Mouse (Mus musculus) megakaryocyte progenitor cell, adult 5-6 weeks (primary cell): ENCODE data around the gene Slit3. TPM values are rescaled to one million over a fixed set of nuclear protein-coding genes. Genes with fewer than 3 reads are reported as not detected.

Source experiments
- ATAC-seq: replicated peaks from 2 replicates; pipeline ENCODE4 v1.8.0; 2016; ENCODE audit warnings: mild to moderate bottlenecking, moderate TSS enrichment, inconsistent platforms; ENCODE audit not compliant: poor library complexity
- total RNA-seq, 2 experiments: library from RNA; stranded (forward) in 1 of 2; stranded (reverse) in 1 of 2; fragments of 157-497, 149-512 nt in 1 of 2; fragments of 200-1000 nt in 1 of 2; gene quantifications; 2 replicates each; pipeline versions ENCODE4 v1.2.3 to v1.2.4; 2015 to 2017

Slit3 gene
- total RNA-seq, 2 experiments from 2014 or later, result not detected

- no peak for ATAC-seq
These were observed 3.6 kb downstream of the Slit3 start for GRCm38 (mm10) chr11:35124489-35125107.

- ATAC-seq, result no peak
These were observed 4.1 kb downstream of the Slit3 start for GRCm38 (mm10) chr11:35125108-35125490.

GRCm38 (mm10) chr11:35131740-35132139, 10.7 kb downstream of the Slit3 start:
- ATAC-seq, result no peak

GRCm38 (mm10) chr11:35136625-35137024, 15.6 kb downstream of the Slit3 start:
- ATAC-seq, result no peak

- no peak for ATAC-seq
These were observed 19.1 kb downstream of the Slit3 start for GRCm38 (mm10) chr11:35140092-35140491.

GRCm38 (mm10) chr11:35142202-35142601, 21.2 kb downstream of the Slit3 start:
- ATAC-seq, result no peak

GRCm38 (mm10) chr11:35142698-35143360, 21.8 kb downstream of the Slit3 start:
- no peak for ATAC-seq

GRCm38 (mm10) chr11:35147818-35148445, 26.9 kb downstream of the Slit3 start:
- no peak for ATAC-seq

GRCm38 (mm10) chr11:35151539-35151951, 30.5 kb downstream of the Slit3 start:
- no peak for ATAC-seq

- ATAC-seq, result no peak
These were observed 31.9 kb downstream of the Slit3 start for GRCm38 (mm10) chr11:35152875-35153274.

- no peak for ATAC-seq
These were observed 33.4 kb downstream of the Slit3 start for GRCm38 (mm10) chr11:35154449-35154848.

- no peak for ATAC-seq
These were observed 34.3 kb downstream of the Slit3 start for GRCm38 (mm10) chr11:35155281-35155680.

GRCm38 (mm10) chr11:35156676-35157075, 35.7 kb downstream of the Slit3 start:
- ATAC-seq, result no peak

- ATAC-seq, result no peak
These were observed 39.7 kb downstream of the Slit3 start for GRCm38 (mm10) chr11:35160682-35161211.

GRCm38 (mm10) chr11:35163396-35163795, 42.4 kb downstream of the Slit3 start:
- ATAC-seq, result no peak

- no peak for ATAC-seq
These were observed 46.2 kb downstream of the Slit3 start for GRCm38 (mm10) chr11:35167176-35167575.

- ATAC-seq, result no peak
These were observed 50.5 kb downstream of the Slit3 start for GRCm38 (mm10) chr11:35171505-35171904.

GRCm38 (mm10) chr11:35177564-35177963, 56.5 kb downstream of the Slit3 start:
- no peak for ATAC-seq

GRCm38 (mm10) chr11:35178144-35178817, 57.3 kb downstream of the Slit3 start:
- no peak; the same call in 1 of the 2 replicates for ATAC-seq

GRCm38 (mm10) chr11:35179305-35179704, 58.3 kb downstream of the Slit3 start:
- ATAC-seq, result no peak

- ATAC-seq, result no peak
These were observed 61.9 kb downstream of the Slit3 start for GRCm38 (mm10) chr11:35182887-35183286.
